Mouse (Mus musculus): ENCODE measurements around the gene Epo. TPM values are rescaled to one million over a fixed set of nuclear protein-coding genes. Genes with fewer than 3 reads are reported as not detected.
A peak's percentile ranks its signal among the peaks of the same experiment; 100 is the strongest.

Gene Epo
- total RNA-seq, 2 experiments from 2014 or later = not detected

- DNase-seq = no peak
Observed at GRCm38 (mm10) chr5:137539291-137539801, 6.3 kb upstream of the Epo start.

GRCm38 (mm10) chr5:137537461-137537860 lies 4.4 kb upstream of the Epo start:
- no peak for DNase-seq

GRCm38 (mm10) chr5:137535318-137535717 lies 2.3 kb upstream of the Epo start:
- no peak for DNase-seq

GRCm38 (mm10) chr5:137534762-137535161 lies 1.7 kb upstream of the Epo start:
- DNase-seq = no peak

GRCm38 (mm10) chr5:137532808-137533116 lies 280 bp downstream of the Epo start:
- DNase-seq = no peak

- no peak for DNase-seq
Observed at GRCm38 (mm10) chr5:137532131-137532807, 773 bp downstream of the Epo start.

GRCm38 (mm10) chr5:137531414-137532130 lies 1.5 kb downstream of the Epo start:
- DNase-seq = peak; percentile 80

GRCm38 (mm10) chr5:137530588-137531413 lies 2.2 kb downstream of the Epo start:
- DNase-seq = peak; percentile 80

GRCm38 (mm10) chr5:137530075-137530474 lies 3.0 kb downstream of the Epo start:
- no peak for DNase-seq

- DNase-seq = no peak
Observed at GRCm38 (mm10) chr5:137529221-137529995, 3.6 kb downstream of the Epo start.

- no peak for DNase-seq
Observed at GRCm38 (mm10) chr5:137528247-137528968, 4.6 kb downstream of the Epo start.

GRCm38 (mm10) chr5:137527413-137527812 lies 5.6 kb downstream of the Epo start:
- no peak for DNase-seq

GRCm38 (mm10) chr5:137526192-137526936 lies 6.7 kb downstream of the Epo start:
- DNase-seq = peak; percentile 67

GRCm38 (mm10) chr5:137525511-137525910 lies 7.5 kb downstream of the Epo start:
- DNase-seq = no peak

- DNase-seq = no peak
Observed at GRCm38 (mm10) chr5:137524671-137525070, 8.4 kb downstream of the Epo start.

- DNase-seq = no peak
Observed at GRCm38 (mm10) chr5:137524251-137524515, 8.9 kb downstream of the Epo start.

GRCm38 (mm10) chr5:137523396-137524250 lies 9.4 kb downstream of the Epo start:
- no peak for DNase-seq

- DNase-seq = no peak
Observed at GRCm38 (mm10) chr5:137522711-137523110, 10.3 kb downstream of the Epo start.

- no peak for DNase-seq
Observed at GRCm38 (mm10) chr5:137521861-137522260, 11.2 kb downstream of the Epo start.
